Mouse (Mus musculus): Measurements from ENCODE around the gene Sept1.

Gene Sept1

GRCm38 (mm10) chr7:127217901-127218642, 14.9 kb downstream of the Sept1 start:
- no peak for DNase-seq

GRCm38 (mm10) chr7:127217475-127217874, 15.5 kb downstream of the Sept1 start:
- no peak for DNase-seq

GRCm38 (mm10) chr7:127216307-127216706, 16.6 kb downstream of the Sept1 start:
- no peak for DNase-seq

- DNase-seq = peak; percentile 73
These were observed 17.7 kb downstream of the Sept1 start for GRCm38 (mm10) chr7:127214981-127215871.

GRCm38 (mm10) chr7:127214521-127214920, 18.4 kb downstream of the Sept1 start:
- DNase-seq = no peak

- no peak for DNase-seq
These were observed 19.0 kb downstream of the Sept1 start for GRCm38 (mm10) chr7:127213930-127214329.

- no peak for DNase-seq
These were observed 19.4 kb downstream of the Sept1 start for GRCm38 (mm10) chr7:127213485-127213884.

- no peak for DNase-seq
These were observed 20.3 kb downstream of the Sept1 start for GRCm38 (mm10) chr7:127212432-127213250.

- no peak for DNase-seq
These were observed 21.8 kb downstream of the Sept1 start for GRCm38 (mm10) chr7:127211014-127211745.

GRCm38 (mm10) chr7:127210266-127210665, 22.7 kb downstream of the Sept1 start:
- no peak for DNase-seq

GRCm38 (mm10) chr7:127209851-127210250, 23.1 kb downstream of the Sept1 start:
- DNase-seq = no peak

- peak; percentile 88 for DNase-seq
These were observed 24.1 kb downstream of the Sept1 start, which contains the start of gene Mylpf for GRCm38 (mm10) chr7:127208553-127209438. Gene Mylpf (plus strand): TSS chr7:127208890.

GRCm38 (mm10) chr7:127208295-127208552, 24.7 kb downstream of the Sept1 start, which contains the start of gene Tbc1d10b:
Gene Tbc1d10b (minus strand): TSS chr7:127208468.
- no peak for DNase-seq

- no peak for DNase-seq
These were observed 25.3 kb downstream of the Sept1 start for GRCm38 (mm10) chr7:127207374-127208294.

- no peak for DNase-seq
These were observed 26.3 kb downstream of the Sept1 start for GRCm38 (mm10) chr7:127206606-127207005.

- DNase-seq = no peak
These were observed 36.4 kb downstream of the Sept1 start for GRCm38 (mm10) chr7:127196484-127196883.

GRCm38 (mm10) chr7:127195544-127196295, 37.2 kb downstream of the Sept1 start, which contains the start of gene Cd2bp2:
Gene Cd2bp2 (minus strand): TSS chr7:127196050.
- DNase-seq = peak; percentile 94

GRCm38 (mm10) chr7:127194633-127195029, 38.3 kb downstream of the Sept1 start:
- DNase-seq = no peak

- no peak for DNase-seq
These were observed 38.8 kb downstream of the Sept1 start for GRCm38 (mm10) chr7:127194011-127194632.

Data from kidney, adult 18-20 months (tissue).